Mouse (Mus musculus) hindbrain, postnatal 0 days (tissue): ENCODE measurements around the gene Exosc7. TPM values are rescaled to one million over a fixed set of nuclear protein-coding genes. Genes with fewer than 3 reads are reported as not detected.

Experiments used
- ATAC-seq: fragments of 200-750 bp; cut with Nextera tagmentation; 2 replicates; pipeline ENCODE4 v1.8.0; 2017; ENCODE audit warnings: mild to moderate bottlenecking, moderate TSS enrichment, moderate library complexity
- DNase-seq: peaks from one replicate; pipeline ENCODE4 v3.0.0-alpha.2; 2015; ENCODE audit warnings: low spot score
- H3K27ac ChIP-seq: fragments of 300-500 bp; sonication (generic); 2 replicates; pipeline ENCODE4 v1.5.1; 2014; ENCODE audit warnings: mild to moderate bottlenecking
- H3K27me3 ChIP-seq: fragments of 300-500 bp; sonication (generic); 2 replicates; pipeline ENCODE4 v1.6.1; 2014; ENCODE audit warnings: low read length, mixed read lengths; ENCODE audit not compliant: insufficient read depth
- H3K36me3 ChIP-seq: fragments of 300-500 bp; sonication (generic); 2 replicates; pipeline ENCODE4 v1.6.1; 2014; ENCODE audit warnings: low read length, mixed read lengths; ENCODE audit not compliant: insufficient read depth
- H3K4me1 ChIP-seq: fragments of 300-500 bp; sonication (generic); 2 replicates; pipeline ENCODE4 v1.6.1; 2014; ENCODE audit warnings: antibody characterized with exemption, low read length, mixed read lengths; ENCODE audit not compliant: insufficient read depth
- H3K4me2 ChIP-seq: fragments of 300-500 bp; sonication (generic); 2 replicates; pipeline ENCODE4 v1.6.1; 2014; ENCODE audit warnings: low read depth, mild to moderate bottlenecking, low read length, moderate library complexity, mixed read lengths
- H3K4me3 ChIP-seq: fragments of 300-500 bp; sonication (generic); 2 replicates; pipeline ENCODE4 v1.5.1; 2014; ENCODE audit warnings: low read length
- H3K9ac ChIP-seq: fragments of 300-500 bp; sonication (generic); replicated peaks from 2 replicates; pipeline ENCODE4 v1.6.1; 2014; ENCODE audit warnings: mild to moderate bottlenecking, low read length, moderate library complexity, mixed read lengths
- H3K9me3 ChIP-seq: fragments of 300-500 bp; sonication (generic); 2 replicates; pipeline ENCODE4 v1.6.1; 2016; ENCODE audit warnings: low read length, mixed read lengths
- CTCF ChIP-seq: IDR thresholded peaks from 2 replicates; pipeline ENCODE4 v1.5.1; 2016; ENCODE audit warnings: antibody characterized with exemption, control low read depth, low read depth
- WGBS: fragments of 180-500 bp; shearing (Covaris S2); extraction: QIAGEN DNeasy Blood & Tissue Kit; methylation state at CpG from one replicate; pipeline ENCODE4 v1.1.7; 2014; 5-methylcytosine and 5-hydroxymethylcytosine counted together
- polyA plus RNA-seq: library from polyadenylated mRNA; unstranded; fragments of >200 nt; fragmentation: Nextera tagmentation; extraction: Ambion mirVana; gene quantifications from 2 replicates; pipeline ENCODE4 v1.2.1, GENCODE M21; 2015
- total RNA-seq: library from RNA; depleted of rRNA; stranded (reverse); fragments of >200 nt; gene quantifications from 2 replicates; pipeline ENCODE4 v1.2.3, GENCODE M21; 2014

Gene Exosc7
- total and polyA plus RNA-seq, 2 experiments from 2014 or later: 31.3 to 57.5 TPM

DNA sequence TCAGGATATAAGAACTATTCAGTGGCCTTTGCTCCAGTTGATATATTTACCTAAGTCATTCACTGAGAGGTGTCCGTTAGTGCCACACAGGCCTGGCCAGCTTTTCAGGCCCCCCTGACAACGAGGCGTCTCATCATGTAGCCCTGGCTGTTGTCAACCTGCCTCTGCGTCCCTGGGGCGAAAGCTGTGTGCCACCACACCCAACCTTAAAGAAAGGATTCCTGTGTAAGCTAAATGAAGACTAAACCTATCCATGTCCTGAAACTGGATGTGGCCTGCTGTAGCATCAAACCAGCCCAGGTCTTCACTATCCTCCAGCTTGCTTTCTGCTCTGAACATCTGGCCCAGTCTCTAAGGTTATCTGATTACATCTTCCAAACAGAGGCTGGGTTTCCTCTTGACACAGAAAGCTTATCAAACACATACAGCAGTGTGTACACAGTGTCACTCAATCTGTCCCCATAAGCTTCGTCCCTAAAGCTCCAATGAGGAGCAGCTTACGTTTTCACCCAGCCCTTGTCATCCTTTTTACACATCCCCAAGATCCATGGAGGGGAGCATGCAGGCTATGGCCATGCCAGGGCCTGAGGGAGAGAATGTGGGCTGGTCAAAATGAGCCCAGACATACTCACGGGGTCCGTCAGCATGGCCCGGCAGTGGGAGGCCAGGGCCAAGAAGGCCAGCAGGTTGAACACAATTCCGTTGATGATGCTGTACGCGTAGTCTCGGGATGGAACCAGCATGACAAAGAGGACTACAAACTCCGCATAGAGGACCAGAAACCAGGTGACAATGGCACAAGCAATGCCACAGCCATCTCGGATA, 13.2 kb upstream of the Exosc7 start:
- H3K4me3 ChIP-seq: no peak overlapping the region
- DNase-seq: no peak
- no peak overlapping the region for H3K9ac ChIP-seq
- no peak overlapping the region for H3K4me2 ChIP-seq
- no peak for ATAC-seq
- no peaks in the 10 kb centered on the region for H3K27me3 ChIP-seq
- no peaks in the 10 kb centered on the region for H3K9me3 ChIP-seq
- no peak for TF ChIP-seq CTCF
- peaks cover 30% of the 10 kb centered on the region for H3K36me3 ChIP-seq
- no peaks in the 10 kb centered on the region for H3K4me1 ChIP-seq
- no peak overlapping the region for H3K27ac ChIP-seq
- 98% methylated on average over 16 of the region's 16 CpGs for WGBS

DNA sequence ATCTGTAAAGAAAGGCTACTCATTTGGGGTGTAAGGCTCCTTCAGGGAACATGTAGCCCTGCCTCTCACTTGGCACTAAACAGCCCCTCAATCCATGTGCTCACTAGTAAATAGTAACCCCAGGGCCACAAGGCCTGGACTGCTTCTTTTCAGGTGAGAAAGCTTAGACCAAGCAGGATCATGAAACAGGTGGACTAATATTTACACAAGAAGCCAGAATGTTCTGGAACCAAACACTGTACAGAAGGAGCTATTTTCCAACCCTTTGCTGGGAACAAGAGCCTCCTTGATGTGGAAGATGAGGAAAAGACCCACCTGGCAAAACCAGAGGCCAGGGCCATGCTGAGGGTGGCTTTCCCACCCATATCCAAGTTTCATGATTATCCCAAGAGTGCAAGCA, 9.6 kb upstream of the Exosc7 start:
- DNase-seq (no peak), ATAC-seq (no peak)
- Histone ChIP-seq H3K4me2 (no peak overlapping the region), H3K27me3 (no peaks in the 10 kb centered on the region), H3K36me3 (peaks cover 16% of the 10 kb centered on the region), H3K9me3 (no peaks in the 10 kb centered on the region), H3K27ac (no peak overlapping the region), H3K4me3 (no peak overlapping the region), H3K9ac (no peak overlapping the region), H3K4me1 (no peaks in the 10 kb centered on the region; the same call in 1 of the 2 replicates)
- TF ChIP-seq CTCF: no peak

DNA sequence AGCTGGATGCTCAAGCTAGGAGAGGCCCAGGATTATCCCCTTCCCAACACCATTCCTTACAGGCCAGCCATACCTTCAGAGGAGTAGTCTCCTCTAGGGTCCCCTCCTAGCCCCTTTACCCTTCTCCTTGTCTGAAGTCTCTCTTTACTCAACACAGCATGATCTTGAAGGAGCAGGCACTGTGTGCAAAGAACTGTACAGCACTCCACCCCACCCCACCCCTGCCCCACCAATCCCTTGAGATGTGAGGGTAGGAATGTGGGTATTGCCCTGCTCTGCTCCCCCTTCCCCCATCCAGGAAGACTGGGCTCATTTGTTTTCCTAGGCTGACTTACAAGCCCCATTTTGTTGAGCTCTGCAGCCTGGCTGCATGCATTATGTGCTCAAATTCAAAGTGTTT, 8.7 kb upstream of the Exosc7 start:
- H3K4me1 ChIP-seq: no peaks in the 10 kb centered on the region; the same call in 1 of the 2 replicates
- peaks cover 15% of the 10 kb centered on the region for H3K36me3 ChIP-seq
- no peak overlapping the region for H3K27ac ChIP-seq
- no peak overlapping the region for H3K9ac ChIP-seq
- DNase-seq (no peak), ATAC-seq (no peak)
- no peak for TF ChIP-seq CTCF
- H3K9me3 ChIP-seq: no peaks in the 10 kb centered on the region
- no peaks in the 10 kb centered on the region for H3K27me3 ChIP-seq
- H3K4me3 ChIP-seq: no peak overlapping the region
- no peak overlapping the region for H3K4me2 ChIP-seq

DNA sequence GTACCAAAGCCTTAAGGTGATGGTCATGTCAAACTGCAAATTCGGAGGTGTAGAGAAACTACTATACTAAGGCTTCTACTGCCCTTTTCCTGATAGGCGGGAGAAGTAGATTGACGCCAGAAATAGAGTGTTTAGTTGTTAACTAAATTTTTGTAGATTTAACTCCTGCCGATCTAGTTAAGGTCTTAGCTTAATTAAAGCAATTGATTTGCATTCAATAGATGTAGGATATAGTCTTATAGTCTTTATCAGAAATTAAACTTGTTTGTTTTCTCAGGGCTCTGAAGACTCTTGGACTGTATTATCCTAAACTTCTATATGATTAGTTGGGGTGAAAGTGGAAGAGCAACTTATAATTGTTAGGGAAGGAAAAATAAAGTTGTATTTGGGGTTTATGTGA, 5.8 kb upstream of the Exosc7 start:
- WGBS: 94% methylated on average over 4 of the region's 4 CpGs
- DNase-seq: no peak
- Histone ChIP-seq H3K4me2 (no peak overlapping the region), H3K9ac (no peak overlapping the region), H3K27me3 (no peaks in the 10 kb centered on the region), H3K27ac (no peak overlapping the region), H3K36me3 (peaks cover 5% of the 10 kb centered on the region; the same call in 1 of the 2 replicates), H3K4me3 (no peak overlapping the region), H3K4me1 (peaks cover 8% of the 10 kb centered on the region), H3K9me3 (no peaks in the 10 kb centered on the region)
- ATAC-seq: no peak
- TF ChIP-seq CTCF: no peak

DNA sequence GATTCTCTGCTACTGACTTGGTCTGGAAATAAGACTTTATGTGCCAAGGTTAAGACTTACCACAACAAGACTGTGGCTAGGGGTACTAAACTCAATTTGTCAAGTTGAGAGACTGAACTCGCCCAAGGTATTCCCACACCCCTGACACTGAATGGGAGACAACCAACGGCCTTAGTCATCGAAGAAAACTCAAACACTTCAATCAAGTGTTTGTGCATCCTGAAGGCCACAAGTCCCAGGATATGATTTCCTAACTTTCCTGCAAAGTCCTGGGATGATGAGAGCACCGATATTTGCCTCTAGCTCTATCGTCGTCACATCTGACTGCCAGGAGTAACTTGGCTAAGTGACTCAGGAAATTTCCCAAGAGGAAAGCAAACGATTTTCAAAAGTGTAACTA, 3.8 kb upstream of the Exosc7 start:
- no peak for TF ChIP-seq CTCF
- ATAC-seq (no peak), DNase-seq (no peak)
- H3K4me1 ChIP-seq: peaks cover 14% of the 10 kb centered on the region
- H3K27me3 ChIP-seq: no peaks in the 10 kb centered on the region
- no peak overlapping the region for H3K4me2 ChIP-seq
- H3K9ac ChIP-seq: no peak overlapping the region
- WGBS: 85% methylated on average over 7 of the region's 7 CpGs
- H3K4me3 ChIP-seq: no peak overlapping the region
- H3K9me3 ChIP-seq: no peaks in the 10 kb centered on the region
- peaks cover 4% of the 10 kb centered on the region; the same call in 1 of the 2 replicates for H3K36me3 ChIP-seq
- H3K27ac ChIP-seq: no peak overlapping the region

DNA sequence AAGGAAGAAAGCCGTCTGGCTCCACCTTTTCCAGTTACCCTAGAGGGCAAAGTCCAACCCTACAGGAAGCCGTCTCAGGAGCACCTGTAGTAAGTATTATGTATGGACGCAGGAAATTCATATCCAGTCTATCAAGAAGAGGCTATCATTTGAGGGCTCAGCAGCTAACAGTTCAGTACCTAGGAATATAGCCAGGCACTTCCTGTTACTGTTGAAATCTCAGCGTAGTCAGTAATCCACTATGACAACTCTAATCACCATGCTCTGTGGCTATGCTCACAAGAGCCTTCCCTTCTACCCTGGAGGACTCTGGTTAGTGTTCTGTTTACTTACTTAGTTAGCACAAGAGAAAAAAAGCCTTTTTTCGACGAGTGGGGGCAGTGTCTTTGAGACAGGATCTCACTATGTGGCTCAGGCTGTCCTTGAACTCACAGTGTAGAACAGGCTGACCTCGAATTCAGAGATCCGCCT, 1.2 kb upstream of the Exosc7 start:
- Histone ChIP-seq H3K4me2 (peak overlapping the region; percentile 84), H3K9ac (peak overlapping the region; percentile 85; the same call in 1 of the 2 replicates), H3K9me3 (no peaks in the 10 kb centered on the region), H3K4me3 (peak overlapping the region; percentile 77), H3K27ac (no peak overlapping the region), H3K4me1 (peaks cover 15% of the 10 kb centered on the region), H3K36me3 (no peaks in the 10 kb centered on the region), H3K27me3 (no peaks in the 10 kb centered on the region)
- DNase-seq (peak; percentile 4), ATAC-seq (no peak)
- TF ChIP-seq CTCF: no peak
- 66% methylated on average over 8 of the region's 8 CpGs for WGBS

DNA sequence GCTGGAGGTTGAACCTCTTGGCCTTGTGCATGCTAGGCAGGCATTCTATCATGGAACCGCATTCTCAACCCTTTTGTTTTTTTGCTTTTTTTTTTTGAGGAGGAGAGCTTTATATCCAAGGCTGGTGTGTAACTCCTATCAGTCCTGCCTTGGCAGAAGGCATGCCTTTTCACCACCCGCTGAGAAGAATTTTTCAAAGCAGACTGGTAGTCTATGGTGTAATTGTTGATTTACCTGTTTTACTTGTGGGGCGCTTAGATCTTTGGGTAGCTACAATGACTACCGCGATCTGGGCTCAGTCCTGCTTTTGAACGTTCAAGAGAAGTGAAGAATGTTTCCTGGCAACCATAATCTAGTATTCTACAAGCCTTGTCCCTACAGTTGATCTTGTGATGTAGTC, 916 bp downstream of the Exosc7 start:
- 53% methylated on average over 6 of the region's 6 CpGs for WGBS
- DNase-seq (no peak), ATAC-seq (no peak)
- peaks cover 1% of the 10 kb centered on the region; the same call in 1 of the 2 replicates for H3K36me3 ChIP-seq
- H3K27me3 ChIP-seq: no peaks in the 10 kb centered on the region
- no peaks in the 10 kb centered on the region for H3K9me3 ChIP-seq
- peaks cover 15% of the 10 kb centered on the region for H3K4me1 ChIP-seq
- TF ChIP-seq CTCF: no peak
- peak overlapping the region; percentile 92 for H3K27ac ChIP-seq
- peak overlapping the region; percentile 85 for H3K9ac ChIP-seq
- peak overlapping the region; percentile 77 for H3K4me3 ChIP-seq
- peak overlapping the region; percentile 84 for H3K4me2 ChIP-seq
